Mouse (Mus musculus): ENCODE data around the gene Cpm.
A peak's percentile ranks its signal among the peaks of the same experiment; 100 is the strongest.

Gene Cpm

GRCm38 (mm10) chr10:117635078-117635771, 5.9 kb downstream of the Cpm start:
- no peak for DNase-seq (ENCODE audit: low spot score in 2 of 2)

DNA sequence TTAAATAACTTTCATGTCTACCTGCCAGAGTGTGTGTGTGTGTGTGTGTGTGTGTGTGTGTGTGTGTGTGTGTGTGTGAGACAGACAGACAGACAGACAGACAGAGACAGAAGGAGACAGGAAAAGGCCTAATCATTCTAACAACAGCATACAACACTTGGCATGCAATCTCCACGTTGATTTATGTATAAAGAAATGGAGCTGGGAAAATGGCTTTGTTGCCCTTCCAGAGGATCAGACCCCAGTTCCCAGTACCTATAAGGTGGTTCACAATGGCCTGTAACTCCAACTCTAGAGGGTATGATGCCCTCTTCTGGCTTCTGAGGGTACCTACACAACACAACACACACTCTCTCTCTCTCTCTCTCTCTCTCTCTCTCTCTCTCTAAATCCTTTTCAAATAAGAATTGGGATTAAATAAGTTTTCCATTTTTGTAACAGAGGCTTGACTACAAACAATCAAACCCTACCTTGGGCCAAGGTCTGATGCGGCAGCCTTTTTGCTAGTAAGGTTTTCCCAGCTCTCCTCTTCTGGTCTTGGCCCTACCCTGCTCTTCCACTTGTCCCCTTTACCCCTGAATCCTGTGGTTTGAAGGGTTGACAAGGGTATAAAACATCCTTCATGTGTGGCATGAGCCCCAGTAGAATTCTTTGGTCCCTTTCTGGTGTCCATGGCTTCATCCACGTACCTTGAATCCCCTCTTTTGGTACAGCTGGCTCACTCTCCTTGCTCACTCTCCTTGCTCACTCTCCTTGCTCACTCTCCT, 6.7 kb downstream of the Cpm start:
- no peak for DNase-seq (ENCODE audit: low spot score in 2 of 2)

- DNase-seq (ENCODE audit: low spot score in 2 of 2) = no peak
Measured at GRCm38 (mm10) chr10:117637062-117637744, 7.9 kb downstream of the Cpm start.

- DNase-seq (ENCODE audit: low spot score in 2 of 2) = no peak
Measured at GRCm38 (mm10) chr10:117637745-117638577, 8.7 kb downstream of the Cpm start.

GRCm38 (mm10) chr10:117638578-117639220, 9.4 kb downstream of the Cpm start:
- DNase-seq (ENCODE audit: low spot score in 2 of 2) = no peak

DNA sequence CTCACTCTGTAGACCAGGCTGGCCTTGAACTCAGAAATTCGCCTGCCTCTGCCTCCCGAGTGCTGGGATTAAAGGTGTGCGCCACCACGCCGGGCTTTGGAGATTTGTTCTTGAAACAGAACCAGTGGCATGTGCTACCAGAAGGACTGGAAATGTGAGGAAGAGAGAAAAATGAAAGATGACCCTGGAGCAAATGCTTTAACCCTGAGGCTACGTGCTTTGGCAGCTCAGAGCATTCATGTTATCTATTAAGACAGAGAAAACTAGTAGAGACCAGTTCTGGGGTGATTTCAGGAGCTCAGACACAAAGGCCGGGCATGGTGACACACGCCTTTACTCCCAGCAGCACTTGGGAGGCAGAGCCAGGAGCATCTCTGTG, 9.9 kb downstream of the Cpm start:
- no peak for DNase-seq (ENCODE audit: low spot score in 2 of 2)

DNA sequence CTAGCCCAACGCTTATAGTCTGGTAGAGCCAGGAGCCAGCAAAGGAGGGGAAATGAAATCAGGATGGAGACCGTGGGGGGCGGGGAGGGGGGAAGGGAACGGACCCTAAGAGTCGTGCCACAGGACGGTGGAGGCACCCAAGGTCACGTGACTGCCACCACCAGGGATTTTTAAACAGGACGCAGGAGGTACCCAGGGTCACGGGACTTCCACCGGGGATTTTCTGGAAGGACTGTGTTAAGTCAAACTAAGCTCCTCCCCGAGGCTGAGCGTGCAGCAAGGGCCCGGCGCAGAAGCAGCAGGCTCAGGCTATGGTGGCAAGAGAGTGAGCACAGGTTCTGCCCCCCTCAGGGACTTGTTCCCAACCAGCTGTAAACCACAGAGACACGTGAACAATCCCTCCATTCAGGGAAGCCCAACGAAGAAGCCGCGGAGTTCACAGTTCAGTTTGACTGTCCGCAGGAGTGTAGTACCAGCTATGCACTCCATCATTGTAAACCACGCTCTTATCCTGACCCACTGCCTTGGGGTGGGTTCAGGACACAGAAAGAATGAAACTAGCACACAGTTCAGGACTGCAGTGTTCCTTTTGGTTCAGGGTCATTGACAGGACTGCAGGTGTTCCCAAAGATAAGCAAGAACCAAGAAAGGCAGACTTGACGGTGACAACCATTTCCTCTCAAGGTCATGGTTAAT, 10.7 kb downstream of the Cpm start:
- DNase-seq (ENCODE audit: low spot score in 2 of 2) = no peak

GRCm38 (mm10) chr10:117640595-117641078, 11.3 kb downstream of the Cpm start:
- DNase-seq (ENCODE audit: low spot score in 2 of 2) = no peak

DNA sequence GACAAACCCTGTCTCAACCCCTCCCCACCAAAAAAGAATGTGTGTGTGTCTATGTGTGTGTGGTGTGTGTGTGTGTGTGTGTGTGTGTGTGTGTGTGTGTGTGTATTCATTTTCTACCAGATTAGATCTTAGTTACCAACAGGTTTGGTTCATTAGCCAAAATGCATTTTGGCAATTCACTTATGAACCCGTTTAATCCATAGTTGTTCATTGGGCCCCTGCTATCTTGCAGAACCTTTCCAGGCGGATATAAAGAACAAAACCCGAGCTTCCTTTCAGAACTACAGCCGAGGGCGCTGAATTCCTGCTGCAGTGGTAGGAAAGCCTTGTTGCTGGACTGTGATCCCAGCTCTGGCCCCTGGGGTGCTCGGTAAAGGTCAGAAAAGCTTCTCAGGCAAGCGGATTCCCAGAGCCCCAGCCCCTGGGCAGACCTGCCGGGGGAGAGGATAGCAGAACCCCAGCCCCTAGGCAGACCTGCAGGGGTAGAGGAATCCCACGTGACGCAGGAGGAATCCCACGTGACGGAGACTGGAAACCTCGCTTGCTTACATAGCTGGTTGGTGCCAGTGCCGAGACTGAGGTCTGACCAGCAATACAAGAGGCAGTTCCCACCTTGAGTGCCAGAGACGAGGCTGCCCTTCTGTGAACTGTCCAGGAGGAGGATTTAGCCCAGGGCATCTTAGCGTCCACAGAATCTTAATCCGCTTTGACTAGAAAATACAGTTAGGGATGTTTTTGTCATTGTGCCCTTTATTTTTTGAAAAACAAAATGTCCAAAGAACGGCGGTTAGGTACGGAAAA, 12.3 kb downstream of the Cpm start:
- DNase-seq (ENCODE audit: low spot score in 2 of 2) = peak; percentile 36 to 53

- peak; percentile 43 to 62 for DNase-seq (ENCODE audit: low spot score in 2 of 2)
Measured at GRCm38 (mm10) chr10:117642201-117642450, 12.8 kb downstream of the Cpm start.

- no peak for DNase-seq (ENCODE audit: low spot score in 2 of 2)
Measured at GRCm38 (mm10) chr10:117642491-117643262, 13.4 kb downstream of the Cpm start.

DNA sequence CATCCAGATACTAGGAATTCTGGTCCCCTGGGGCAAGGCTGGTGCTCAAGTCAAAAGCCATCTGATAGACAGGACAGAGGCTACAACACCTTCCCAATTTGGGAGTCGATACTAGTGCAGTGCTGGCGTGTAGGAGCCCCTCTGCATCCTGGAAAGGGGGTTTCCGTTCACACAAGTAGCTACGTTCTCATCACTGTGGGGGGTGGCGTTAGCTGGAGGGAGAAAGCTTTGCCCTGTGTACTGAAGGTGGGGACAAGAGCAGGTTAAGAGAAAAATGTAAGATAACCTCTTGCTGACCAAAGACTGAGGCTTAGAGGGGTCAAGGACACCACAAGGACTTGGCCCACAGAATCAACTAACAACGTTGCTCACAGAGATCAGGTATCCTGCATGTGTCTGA, 14.0 kb downstream of the Cpm start:
- no peak for DNase-seq (ENCODE audit: low spot score in 2 of 2)

DNA sequence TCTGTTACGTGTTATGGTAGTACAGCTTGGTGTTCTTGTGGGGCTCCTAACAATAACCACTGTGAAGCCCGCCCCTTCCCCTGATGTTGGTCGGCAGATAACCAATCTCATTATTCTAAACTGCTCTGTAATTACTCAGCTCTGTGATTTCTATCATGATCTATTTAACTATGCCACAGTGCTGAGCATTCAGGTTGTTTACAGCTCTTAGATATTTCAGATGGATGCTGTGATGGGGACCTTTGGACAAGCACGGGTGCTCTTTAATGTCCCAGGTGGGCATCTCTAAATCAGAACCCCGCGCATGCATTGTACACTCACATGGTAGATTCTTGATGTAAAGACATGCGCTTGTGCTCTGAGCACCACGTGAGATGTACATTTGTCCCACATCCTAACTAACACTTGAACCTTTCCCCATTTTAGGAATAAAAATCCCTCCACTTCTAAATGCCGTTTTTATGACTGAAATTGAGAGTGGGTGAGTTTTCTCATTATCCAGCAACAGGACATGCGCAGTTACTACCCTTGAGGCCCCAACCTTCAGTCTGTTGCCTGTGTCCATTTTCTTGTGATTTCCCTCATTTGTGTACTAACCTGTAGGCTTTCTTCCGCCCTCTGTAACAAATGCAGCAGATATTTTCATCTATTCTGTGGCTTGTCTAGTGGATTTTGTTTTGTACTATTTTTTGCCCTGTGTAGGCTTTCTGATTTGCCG, 14.6 kb downstream of the Cpm start:
- no peak for DNase-seq (ENCODE audit: low spot score in 2 of 2)

- no peak for DNase-seq (ENCODE audit: low spot score in 2 of 2)
Measured at GRCm38 (mm10) chr10:117644429-117644748, 15.1 kb downstream of the Cpm start.

DNA sequence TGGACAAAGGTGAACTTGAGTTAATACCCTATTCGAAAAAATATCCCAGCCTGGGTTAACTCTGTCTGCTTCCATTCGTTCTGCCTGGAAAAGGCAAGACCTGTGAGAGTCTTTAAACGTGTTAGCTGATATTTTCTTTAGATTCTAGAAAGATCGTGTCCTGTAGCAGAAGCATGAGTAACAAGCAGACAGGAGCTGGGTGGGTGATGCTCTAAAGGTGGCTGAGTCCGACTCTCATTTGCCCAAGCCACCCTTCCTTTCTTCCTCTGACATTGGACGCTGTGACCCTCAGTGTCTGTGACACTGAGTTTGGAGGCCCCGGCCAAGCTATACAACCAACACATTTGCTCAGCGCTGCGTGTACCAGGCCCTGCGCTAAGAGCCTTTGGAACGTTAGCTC, 15.5 kb downstream of the Cpm start:
- no peak for DNase-seq (ENCODE audit: low spot score in 2 of 2)

DNA sequence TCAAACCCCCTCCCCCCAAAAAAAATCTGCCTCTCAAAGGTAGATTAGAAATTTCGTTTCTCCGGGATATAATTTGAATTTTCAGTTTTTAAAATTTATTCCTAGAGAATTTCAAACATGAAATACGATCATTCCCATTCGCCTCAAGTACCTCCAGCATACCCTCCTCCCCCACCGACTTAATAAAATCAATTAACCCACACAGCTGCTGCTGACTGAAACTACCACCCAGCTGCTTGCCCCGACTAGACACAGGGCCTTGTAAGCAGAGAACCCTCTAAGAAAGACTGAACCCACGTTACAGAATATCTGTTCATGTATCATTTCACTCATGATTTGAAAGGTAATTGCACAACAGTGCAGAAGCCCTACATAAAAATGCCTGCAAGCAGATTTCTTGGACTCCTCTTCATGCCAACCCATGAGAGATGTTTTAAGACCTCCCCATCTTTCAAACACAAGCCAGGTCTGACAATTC, 16.2 kb downstream of the Cpm start:
- DNase-seq (ENCODE audit: low spot score in 2 of 2) = no peak

DNA sequence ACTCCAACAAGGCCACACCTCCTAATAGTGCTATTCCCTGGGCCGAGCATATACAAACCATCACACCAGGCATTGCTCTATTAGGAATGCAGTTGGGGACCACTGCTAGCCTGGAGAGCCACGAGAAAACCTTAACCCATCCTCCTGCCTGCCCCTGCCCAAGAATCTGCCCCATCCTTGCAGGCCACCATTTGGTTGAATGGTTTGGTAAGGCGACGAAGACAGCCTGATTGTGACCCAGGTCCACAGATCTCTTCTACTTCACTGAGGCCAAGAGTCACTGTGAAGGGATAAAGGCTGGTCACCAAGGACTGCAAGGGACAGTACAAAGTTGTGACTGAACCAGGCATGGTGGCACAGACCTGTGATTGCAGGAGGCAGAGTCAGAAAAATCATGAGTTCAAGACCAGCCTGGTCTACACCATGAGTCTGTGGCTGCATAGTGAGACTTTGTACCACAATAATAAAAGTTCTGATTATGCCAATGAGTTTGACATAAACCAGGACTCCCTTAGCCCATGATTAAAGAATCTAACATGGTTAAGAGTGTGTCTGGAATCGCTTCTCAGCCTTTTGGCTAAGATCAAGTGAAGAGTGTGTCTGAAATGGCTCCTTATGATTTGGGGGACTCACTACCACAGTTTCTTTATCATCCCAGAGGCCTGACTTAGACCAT, 17.3 kb downstream of the Cpm start:
- DNase-seq (ENCODE audit: low spot score in 2 of 2) = no peak

- no peak for DNase-seq (ENCODE audit: low spot score in 2 of 2)
Measured at GRCm38 (mm10) chr10:117647158-117647505, 17.8 kb downstream of the Cpm start.
